Mouse (Mus musculus) MEL (cell line): ENCODE measurements around the gene Gnb3. TPM values are rescaled to one million over a fixed set of nuclear protein-coding genes. Genes with fewer than 3 reads are reported as not detected.
"Not testable (repeated sequence)": the region's sequence is repeated elsewhere in the genome, so short reads cannot be mapped to it uniquely, and the experiment has no call there.

Source experiments
- DNase-seq: peaks from one replicate; pipeline ENCODE4 v3.0.0; 2011; ENCODE audit warnings: low read depth, low spot score
- H3K27ac ChIP-seq: 2 replicates; pipeline ENCODE4 v1.5.1; 2012; ENCODE audit warnings: low read depth, mild to moderate bottlenecking, control low read depth, low read length, moderate library complexity; ENCODE audit not compliant: control insufficient read depth
- H3K27me3 ChIP-seq, 2 experiments: fragments of 150-350 bp in 1 of 2; sonication (generic) in 1 of 2; 2 replicates each; pipeline ENCODE4 v1.6.1; 2012; ENCODE audit warnings: low read length in 2 of 2, mild to moderate bottlenecking in 2 of 2, improper control_type of control experiment in 1 of 2, moderate library complexity in 1 of 2; ENCODE audit not compliant: insufficient read depth in 2 of 2, control insufficient read depth in 1 of 2
- H3K36me3 ChIP-seq, 2 experiments: 2 replicates each; pipeline ENCODE4 v1.6.1; 2012 to 2014; ENCODE audit warnings: low read length in 2 of 2, improper control_type of control experiment in 1 of 2, inconsistent platforms in 1 of 2, mild to moderate bottlenecking in 1 of 2; ENCODE audit not compliant: insufficient read depth in 2 of 2, control insufficient read depth in 1 of 2
- H3K4me1 ChIP-seq, 2 experiments: fragments of 150-350 bp in 1 of 2; sonication (generic) in 1 of 2; 2 replicates each; pipeline ENCODE4 v1.6.1; 2012; ENCODE audit warnings: low read length in 2 of 2, improper control_type of control experiment in 1 of 2, mild to moderate bottlenecking in 1 of 2; ENCODE audit not compliant: insufficient read depth in 2 of 2, control insufficient read depth in 1 of 2
- H3K4me3 ChIP-seq, 2 experiments: fragments of 150-350 bp in 1 of 2; sonication (generic) in 1 of 2; 2 replicates each; pipeline ENCODE4 v1.5.1; 2012; ENCODE audit warnings: low read depth in 2 of 2, low read length in 2 of 2, mild to moderate bottlenecking in 2 of 2, moderate library complexity in 2 of 2, control low read depth in 1 of 2, improper control_type of control experiment in 1 of 2; ENCODE audit not compliant: control insufficient read depth in 1 of 2, insufficient read depth in 1 of 2
- H3K79me2 ChIP-seq: 2 replicates; pipeline ENCODE4 v1.6.1; 2012; ENCODE audit warnings: mild to moderate bottlenecking, low read length, moderate library complexity; ENCODE audit not compliant: control insufficient read depth, poor library complexity, insufficient read depth
- H3K9ac ChIP-seq: 2 replicates; pipeline ENCODE4 v1.6.1; 2012; ENCODE audit warnings: low read depth, mild to moderate bottlenecking, control low read depth, low read length, moderate library complexity; ENCODE audit not compliant: control insufficient read depth, poor library complexity, severe bottlenecking
- H3K9me3 ChIP-seq: fragments of 150-350 bp; sonication (generic); replicated peaks from 2 replicates; pipeline ENCODE4 v1.6.1; 2012; ENCODE audit warnings: mild to moderate bottlenecking, low read length, improper control_type of control experiment, moderate library complexity; ENCODE audit not compliant: insufficient read depth
- CHD1 ChIP-seq: IDR thresholded peaks from 2 replicates; pipeline ENCODE4 v1.6.1; 2012; ENCODE audit warnings: low read depth, mild to moderate bottlenecking, inconsistent platforms, low read length, improper control_type of control experiment
- CTCF ChIP-seq, 3 experiments: IDR thresholded peaks in 2 of 3; conservative IDR thresholded peaks in 1 of 3; 2 replicates each; pipeline ENCODE4 v1.5.1; 2011 to 2012; ENCODE audit warnings: low read length in 3 of 3, low read depth in 2 of 3, mild to moderate bottlenecking in 2 of 3, improper control_type of control experiment in 1 of 3, inconsistent platforms in 1 of 3, mixed read lengths in 1 of 3, moderate library complexity in 1 of 3; ENCODE audit not compliant: control insufficient read depth in 1 of 3, insufficient read depth in 1 of 3, poor library complexity in 1 of 3, severe bottlenecking in 1 of 3
- EP300 ChIP-seq, 2 experiments: IDR thresholded peaks; 2 replicates each; pipeline ENCODE4 v1.6.1; 2011; ENCODE audit warnings: improper control_type of control experiment in 2 of 2, low read length in 2 of 2, low read depth in 1 of 2, mild to moderate bottlenecking in 1 of 2
- GATA1 ChIP-seq: IDR thresholded peaks from 2 replicates; pipeline ENCODE4 v1.6.1; 2011; ENCODE audit warnings: low read depth, low read length, improper control_type of control experiment
- MXI1 ChIP-seq: IDR thresholded peaks from 2 replicates; pipeline ENCODE4 v1.6.1; 2011; ENCODE audit warnings: mild to moderate bottlenecking, low read depth, low read length, improper control_type of control experiment
- MYB ChIP-seq: IDR thresholded peaks from 2 replicates; pipeline ENCODE4 v1.6.1; 2011; ENCODE audit warnings: mild to moderate bottlenecking, low read depth, low read length, improper control_type of control experiment
- POLR2A ChIP-seq, 2 experiments: IDR thresholded peaks; 2 replicates each; pipeline ENCODE4 v1.6.1; 2011 to 2012; ENCODE audit warnings: low read length in 2 of 2, mild to moderate bottlenecking in 2 of 2, control low read depth in 1 of 2, improper control_type of control experiment in 1 of 2, low read depth in 1 of 2, moderate library complexity in 1 of 2; ENCODE audit not compliant: control insufficient read depth in 1 of 2, insufficient read depth in 1 of 2, poor library complexity in 1 of 2
- RAD21 ChIP-seq: IDR thresholded peaks from 2 replicates; pipeline ENCODE4 v1.6.1; 2011; ENCODE audit warnings: mild to moderate bottlenecking, low read depth, low read length, improper control_type of control experiment
- RCOR1 ChIP-seq: IDR thresholded peaks from 2 replicates; pipeline ENCODE4 v1.6.1; 2012; ENCODE audit warnings: low read depth, mild to moderate bottlenecking, inconsistent platforms, low read length, improper control_type of control experiment
- SMC3 ChIP-seq: IDR thresholded peaks from 2 replicates; pipeline ENCODE4 v1.6.1; 2011; ENCODE audit warnings: low read depth, low read length, improper control_type of control experiment
- TCF12 ChIP-seq: IDR thresholded peaks from 2 replicates; pipeline ENCODE4 v1.6.1; 2014; ENCODE audit warnings: low read depth, mild to moderate bottlenecking, inconsistent platforms, low read length, improper control_type of control experiment, moderate library complexity
- UBTF ChIP-seq: IDR thresholded peaks from 2 replicates; pipeline ENCODE4 v1.6.1; 2012; ENCODE audit warnings: low read depth, mild to moderate bottlenecking, inconsistent platforms, low read length, improper control_type of control experiment, moderate library complexity, borderline replicate concordance; ENCODE audit not compliant: insufficient read depth
- USF2 ChIP-seq, 2 experiments: IDR thresholded peaks; 2 replicates each; pipeline ENCODE4 v1.6.1; 2011 to 2012; ENCODE audit warnings: improper control_type of control experiment in 2 of 2, low read length in 2 of 2, borderline replicate concordance in 1 of 2, inconsistent platforms in 1 of 2, low read depth in 1 of 2, mild to moderate bottlenecking in 1 of 2; ENCODE audit not compliant: insufficient read depth in 1 of 2
- ZC3H11A ChIP-seq: IDR thresholded peaks from 2 replicates; pipeline ENCODE4 v1.6.1; 2012; ENCODE audit warnings: low read depth, mild to moderate bottlenecking, inconsistent platforms, low read length, improper control_type of control experiment
- polyA plus RNA-seq, 2 experiments: library from polyadenylated mRNA; stranded (reverse) in 1 of 2; unstranded in 1 of 2; fragments of >175 nt in 1 of 2; fragments of >200 nt in 1 of 2; gene quantifications; 2 replicates each; pipeline versions ENCODE4 v1.2.1 to v1.2.4; 2012; ENCODE audit warnings: low replicate concordance in 2 of 2, low read depth in 1 of 2; ENCODE audit not compliant: insufficient read length in 2 of 2, insufficient read depth in 1 of 2, missing spikeins in 1 of 2
- total RNA-seq: library from RNA; depleted of rRNA; stranded (reverse); fragments of 300-350 nt; gene quantifications from 2 replicates; pipeline ENCODE4 v1.2.3, GENCODE M21; 2012

The Gnb3 gene
- total and polyA plus RNA-seq, 3 experiments: 0.08 to 0.21 TPM; not detected in 1

GRCm38 (mm10) chr6:124831649-124832048 lies 8.4 kb downstream of the Gnb3 start:
- DNase-seq: no peak
- peaks cover 22% of the 10 kb centered on the region for H3K79me2 ChIP-seq
- no peak overlapping the region for H3K27ac ChIP-seq
- H3K27me3 ChIP-seq: no peaks in the 10 kb centered on the region
- H3K9me3 ChIP-seq: no peaks in the 10 kb centered on the region
- no peak overlapping the region for H3K9ac ChIP-seq
- H3K36me3 ChIP-seq: peaks cover 0 to 8% of the 10 kb centered on the region in 2 experiments; a peak in 2 of 4 replicates
- H3K4me3 ChIP-seq: no peak overlapping the region
- TF ChIP-seq UBTF (no peak), RAD21 (no peak), TCF12 (no peak), SMC3 (no peak), MXI1 (no peak), EP300 (IDR thresholded peaks at IDR 0.05; ENCODE audit: low read depth in 1 of 2, low read length in 2 of 2) (no peak), MYB (no peak), ZC3H11A (no peak), USF2 (IDR thresholded peaks at IDR 0.05; ENCODE audit: borderline replicate concordance in 1 of 2, insufficient read depth in 1 of 2, low read depth in 1 of 2, low read length in 2 of 2) (no peak), POLR2A (IDR thresholded peaks at IDR 0.05; ENCODE audit: control insufficient read depth in 1 of 2, insufficient read depth in 1 of 2, low read depth in 1 of 2, low read length in 2 of 2, poor library complexity in 1 of 2) (no peak), GATA1 (no peak), CTCF (IDR thresholded peaks at IDR 0.05 in 2 of 3, conservative IDR thresholded peaks at IDR 0.05 in 1 of 3; ENCODE audit: control insufficient read depth in 1 of 3, insufficient read depth in 1 of 3, low read depth in 2 of 3, low read length in 3 of 3, poor library complexity in 1 of 3, severe bottlenecking in 1 of 3) (no peak), RCOR1 (no peak), CHD1 (no peak)
- peaks cover 2 to 6% of the 10 kb centered on the region in 2 experiments; a peak in 3 of 4 replicates for H3K4me1 ChIP-seq

GRCm38 (mm10) chr6:124831199-124831598 lies 8.9 kb downstream of the Gnb3 start:
- H3K4me1 ChIP-seq, H3K27me3 ChIP-seq, DNase-seq, H3K9me3 ChIP-seq, H3K27ac ChIP-seq, H3K9ac ChIP-seq, H3K4me3 ChIP-seq, H3K36me3 ChIP-seq: not testable (repeated sequence)
- peaks cover 22% of the 10 kb centered on the region for H3K79me2 ChIP-seq
